Mouse (Mus musculus) forelimb bud, embryonic 11.5 days (tissue): ENCODE data around the gene Alkbh6.

Source experiments
- DNase-seq: peaks from one replicate; pipeline ENCODE4 v3.0.0-alpha.2; 2012; ENCODE audit warnings: low read depth, low spot score

Gene Alkbh6

DNA sequence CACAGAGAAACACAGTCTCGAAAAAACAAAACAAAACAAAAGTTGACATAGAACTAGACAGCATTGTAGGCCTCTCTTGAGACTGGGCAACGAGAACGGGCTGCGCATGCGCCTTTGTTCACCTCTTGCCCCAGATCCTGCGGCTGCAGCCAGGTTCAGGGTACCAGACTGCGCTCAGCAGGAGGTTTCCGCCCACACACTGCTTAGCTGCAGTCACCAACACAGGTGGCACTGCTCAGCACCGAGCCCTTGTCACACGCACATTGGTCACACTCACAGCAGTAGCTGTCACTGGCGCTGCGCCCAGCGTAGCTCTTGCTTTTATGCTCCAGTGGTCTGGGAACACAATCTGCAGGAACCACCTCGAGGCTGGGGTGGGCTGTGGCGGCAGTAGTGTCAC lies 18.6 kb downstream of the Alkbh6 start:
- no peak for DNase-seq

DNA sequence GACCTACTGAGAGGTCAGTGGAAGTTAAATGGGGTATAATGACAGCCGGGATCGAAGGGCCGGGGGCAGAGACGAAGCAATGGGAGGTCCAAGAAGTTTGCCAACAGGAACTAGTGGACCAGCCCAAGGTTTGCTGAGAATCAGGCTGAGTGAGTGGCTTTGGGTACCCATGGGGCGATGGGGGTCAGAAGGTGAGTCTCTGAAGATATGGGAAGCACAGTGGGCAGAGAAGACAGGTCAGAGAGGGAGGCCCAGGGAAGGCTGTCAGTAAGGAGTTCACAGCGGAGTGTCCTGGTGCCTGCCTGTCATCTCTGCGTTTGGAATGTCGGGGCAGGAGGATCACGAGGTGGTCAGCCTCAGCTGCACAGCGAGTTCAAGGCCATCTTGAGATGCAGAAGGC lies 19.9 kb downstream of the Alkbh6 start:
- no peak for DNase-seq

DNA sequence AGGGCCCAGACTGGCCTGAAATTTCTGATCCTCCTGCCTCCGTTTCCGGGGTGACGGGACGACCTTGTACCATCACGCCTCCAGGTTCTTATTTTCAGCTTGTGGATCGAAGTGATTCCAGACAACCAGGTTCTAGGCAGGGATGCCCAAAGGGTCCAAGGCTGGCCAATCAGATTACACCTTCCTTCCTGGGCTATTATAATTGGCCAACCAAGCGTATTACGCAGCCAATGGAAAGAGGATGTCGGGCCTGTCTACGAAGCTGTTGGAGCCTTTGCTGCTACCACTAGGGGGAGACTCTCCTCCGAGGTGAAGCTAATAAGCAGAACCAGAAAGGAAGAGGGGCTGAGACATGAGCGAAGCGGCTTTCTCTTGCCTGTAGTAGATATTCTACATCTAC lies 23.4 kb downstream of the Alkbh6 start:
- peak; percentile 93 for DNase-seq

DNA sequence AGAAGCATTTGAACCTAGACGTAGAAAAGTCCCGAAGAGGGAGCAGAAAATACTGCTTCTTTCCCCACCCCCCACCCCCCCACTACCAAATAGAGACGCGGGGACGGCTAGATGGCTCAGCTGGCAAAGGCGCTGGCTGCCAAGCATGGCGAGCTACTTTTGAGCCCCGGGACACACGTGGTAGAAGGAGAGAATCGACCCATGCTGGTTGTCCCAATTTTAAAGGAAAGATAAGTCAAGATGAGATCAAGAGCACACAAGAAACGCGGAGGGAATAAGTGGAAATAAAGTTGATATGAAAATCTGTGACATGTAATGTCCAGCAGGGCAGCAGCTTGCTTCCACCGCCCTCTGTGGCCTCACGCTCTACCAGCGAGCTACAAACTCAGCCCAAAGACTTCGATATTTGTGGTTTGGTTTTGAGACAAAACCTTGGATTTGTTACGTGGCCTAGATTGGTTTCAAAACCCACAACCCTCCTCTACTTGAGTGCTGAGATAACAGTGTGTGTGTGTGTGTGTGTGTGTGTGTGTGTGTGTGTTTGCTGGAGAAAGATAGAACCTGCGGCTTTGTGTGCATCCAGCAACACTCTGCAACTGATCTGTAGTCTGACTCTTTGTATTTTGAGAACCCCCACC lies 24.2 kb downstream of the Alkbh6 start:
- no peak for DNase-seq

DNA sequence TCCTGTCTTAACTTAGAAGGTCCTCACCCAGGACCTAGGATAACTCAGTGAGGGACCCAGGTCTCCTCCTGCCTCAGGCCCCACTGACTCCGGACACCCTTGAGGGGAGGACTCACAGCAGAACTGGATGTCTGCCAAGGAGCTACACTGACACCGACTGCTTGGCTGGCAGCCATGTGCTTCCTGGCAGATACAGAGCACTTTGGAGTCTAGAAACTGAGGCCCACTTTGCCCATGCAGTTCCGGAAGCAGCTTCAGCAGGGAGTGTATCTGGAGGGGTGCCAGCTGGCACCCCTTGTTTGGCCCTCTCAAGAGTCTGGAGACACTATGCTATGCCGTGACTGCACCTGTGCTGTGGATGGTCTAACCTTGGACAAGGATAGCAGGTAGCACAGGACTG lies 24.9 kb downstream of the Alkbh6 start:
- DNase-seq = no peak

DNA sequence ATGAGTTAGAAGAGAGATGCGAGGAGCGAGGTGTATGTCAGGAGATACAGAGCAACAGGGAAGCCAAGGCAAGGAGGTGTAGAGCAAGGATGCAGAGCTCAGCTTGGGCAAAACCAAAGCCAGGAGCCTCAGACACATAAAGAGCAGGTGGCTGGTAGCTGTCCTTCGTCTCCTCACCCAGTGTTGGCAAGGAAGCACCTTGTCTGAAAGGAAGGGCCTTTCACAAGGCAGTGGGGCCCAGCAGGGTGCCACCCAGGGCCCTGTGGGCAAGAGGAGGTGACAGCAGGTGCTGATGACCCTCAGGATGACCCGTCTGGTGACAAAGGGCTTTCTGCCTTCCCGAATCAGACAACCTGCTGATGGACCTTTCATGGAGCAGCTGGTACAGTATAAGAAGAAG lies 26.0 kb downstream of the Alkbh6 start:
- no peak for DNase-seq

DNA sequence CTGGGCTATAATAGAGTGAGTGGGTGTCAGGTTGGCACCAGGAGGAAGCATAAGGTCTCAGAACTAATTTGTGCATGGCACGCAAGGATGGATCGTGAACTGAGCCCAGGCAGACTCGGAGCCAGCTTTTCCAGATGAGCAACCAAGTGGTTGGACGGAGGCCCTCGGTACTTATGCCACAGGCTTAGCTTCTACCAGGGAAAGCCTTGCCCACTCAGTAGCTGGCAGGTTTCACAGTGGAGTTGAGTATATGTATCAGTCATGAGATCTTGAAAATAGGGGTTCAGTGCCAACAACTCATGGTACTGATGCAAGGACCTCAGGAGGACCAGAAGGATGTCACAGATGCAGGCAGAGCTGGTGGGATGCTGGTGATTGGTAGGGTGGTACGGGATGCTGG lies 27.2 kb downstream of the Alkbh6 start:
- no peak for DNase-seq

DNA sequence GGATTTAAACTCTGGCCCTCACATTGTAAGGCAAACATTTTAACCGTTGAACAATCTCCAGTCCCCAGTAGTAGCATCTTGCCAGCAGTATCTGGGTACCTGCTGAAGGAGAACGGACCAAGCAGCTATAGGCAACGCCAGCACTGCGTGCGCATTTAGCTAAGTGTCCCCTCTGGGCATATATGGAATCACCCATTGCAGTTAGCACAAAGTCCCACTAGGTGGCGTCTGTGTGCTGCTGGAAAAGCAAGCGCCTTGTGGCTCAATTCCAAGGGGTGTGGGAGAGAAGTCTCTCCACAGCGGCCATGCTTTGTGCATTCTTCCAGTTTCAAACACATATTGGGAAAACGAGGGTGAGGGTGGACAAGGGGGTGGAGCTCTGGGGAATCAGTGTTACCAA lies 27.9 kb downstream of the Alkbh6 start:
- peak; percentile 90 for DNase-seq

DNA sequence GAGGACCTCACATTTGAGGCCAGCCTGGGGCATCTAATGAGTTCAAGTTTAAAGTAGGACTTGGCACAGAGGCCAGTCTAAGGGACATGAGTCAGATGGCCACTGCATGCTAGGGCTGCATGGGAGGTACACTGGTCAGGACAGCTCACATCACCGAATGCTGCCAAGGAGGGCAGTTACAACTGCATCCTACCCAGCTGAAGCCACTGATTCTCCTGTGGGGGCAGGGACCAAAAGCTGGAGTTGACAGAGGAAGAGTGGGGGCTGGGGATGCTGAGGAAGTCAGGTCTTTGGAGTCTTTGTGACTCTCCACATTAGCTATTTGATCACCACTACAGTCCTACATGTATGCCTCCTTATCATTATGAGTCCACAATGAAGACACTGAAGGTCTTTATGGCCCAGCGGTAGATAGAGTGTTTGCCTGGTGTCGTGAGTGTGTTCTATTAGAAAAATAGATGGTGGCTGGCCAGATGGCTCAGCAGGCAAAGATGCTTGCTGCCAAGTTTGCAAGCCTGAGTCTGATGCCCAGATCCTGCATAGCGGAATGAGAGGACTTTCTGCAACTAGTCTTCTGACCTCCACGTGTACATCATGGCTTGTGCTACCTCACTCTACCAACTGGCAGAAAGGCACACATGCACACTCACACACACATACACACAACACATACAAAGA lies 31.1 kb downstream of the Alkbh6 start:
- DNase-seq = no peak

DNA sequence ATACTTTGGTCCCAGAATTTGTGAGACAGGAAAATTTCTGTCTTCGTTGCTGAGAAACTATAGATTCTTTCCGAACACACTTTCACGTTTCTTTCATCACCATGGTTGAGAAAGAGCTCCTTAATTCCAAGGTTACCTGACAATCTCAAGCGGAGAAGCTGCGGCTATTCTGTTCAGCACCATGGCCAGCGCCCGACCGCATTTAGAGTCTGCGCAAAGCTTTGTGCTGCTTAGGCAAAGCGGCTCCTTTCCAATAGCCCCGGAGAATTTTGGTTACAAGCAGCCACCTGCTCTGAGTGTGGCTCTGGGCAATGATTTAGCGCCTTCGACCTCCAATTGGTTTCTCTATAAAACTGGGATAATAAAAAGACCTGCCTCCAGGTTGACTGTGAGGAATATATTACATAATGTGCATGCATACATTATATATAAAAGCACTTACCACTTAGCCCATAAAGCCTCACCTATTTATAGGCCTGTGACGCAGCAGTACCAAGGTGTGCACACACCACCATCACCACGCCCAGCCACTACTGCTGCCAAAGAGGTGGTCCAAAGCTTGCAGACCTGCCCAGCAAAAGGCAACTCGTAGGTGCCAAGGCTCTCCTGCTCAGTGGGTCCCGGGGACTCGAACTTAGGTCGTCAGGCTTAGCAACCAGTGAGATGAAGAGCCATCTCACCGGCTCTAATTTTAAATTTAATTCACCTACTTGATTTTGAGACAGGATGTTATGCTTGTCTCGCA lies 38.3 kb downstream of the Alkbh6 start:
- DNase-seq = peak; percentile 81

DNA sequence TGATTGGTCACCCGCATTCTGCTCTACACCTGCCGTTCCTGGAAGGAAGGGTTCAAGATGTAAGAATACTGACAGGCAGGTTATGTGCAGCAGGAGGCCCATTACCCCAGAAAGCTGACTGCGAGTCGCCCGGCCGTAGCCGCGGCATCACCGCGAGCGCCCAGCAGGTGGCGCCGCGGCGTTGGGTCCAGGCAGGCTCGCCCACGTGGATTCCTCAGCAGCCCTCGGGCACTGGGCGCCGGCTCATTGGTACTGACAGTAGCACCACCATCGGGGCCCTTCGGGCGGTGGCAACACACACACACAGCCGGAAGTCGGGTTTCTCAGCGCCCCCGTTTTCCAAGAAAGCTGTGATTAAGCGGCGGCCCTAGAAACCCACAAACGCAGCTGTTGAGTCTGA lies 39.3 kb downstream of the Alkbh6 start:
- peak; percentile 71 for DNase-seq

DNA sequence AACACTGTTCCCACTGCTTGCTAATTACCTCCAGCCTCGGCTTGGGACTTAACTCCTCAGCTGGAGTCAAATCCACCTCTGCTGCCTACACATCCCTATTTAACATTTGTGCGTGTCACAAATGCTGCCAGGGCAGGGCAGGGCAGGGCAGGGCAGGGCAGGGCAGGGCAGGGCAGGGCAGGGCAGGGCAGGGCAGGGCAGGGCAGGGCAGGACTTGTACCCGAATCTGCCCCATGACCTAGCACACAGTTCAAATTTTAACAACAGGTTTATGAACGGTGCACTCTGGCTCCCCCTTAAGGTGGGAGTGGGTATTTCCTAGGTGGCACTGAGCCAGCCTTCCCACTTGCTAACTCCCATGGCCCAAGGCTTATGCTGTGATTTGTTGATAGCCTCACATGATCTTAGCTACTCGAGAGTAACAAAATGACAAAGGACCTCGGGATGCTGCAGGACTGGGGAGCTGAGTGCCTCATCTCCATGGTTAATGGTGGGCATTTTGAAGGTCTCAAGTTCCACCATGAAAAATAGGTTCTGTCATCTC lies 44.8 kb downstream of the Alkbh6 start:
- peak; percentile 73 for DNase-seq

DNA sequence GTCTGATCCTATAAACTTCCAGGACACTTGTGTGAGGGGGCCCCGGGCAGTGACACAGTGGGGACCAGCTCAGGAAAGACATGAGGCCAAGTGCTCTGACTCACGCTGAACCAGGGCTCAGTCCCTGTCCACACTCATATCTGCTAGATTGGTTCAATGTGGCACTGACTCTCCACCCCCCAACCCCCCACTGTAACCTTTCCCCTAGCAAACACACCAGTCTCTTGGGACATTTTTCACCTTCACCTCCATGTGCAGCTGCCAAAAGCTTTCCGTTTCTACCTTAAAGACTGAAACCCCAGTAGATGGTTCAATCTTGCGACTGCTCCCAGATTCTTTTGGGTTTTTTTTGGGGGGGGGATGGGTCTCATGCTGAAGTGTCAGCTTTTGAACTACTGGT lies 45.5 kb downstream of the Alkbh6 start:
- DNase-seq = no peak

DNA sequence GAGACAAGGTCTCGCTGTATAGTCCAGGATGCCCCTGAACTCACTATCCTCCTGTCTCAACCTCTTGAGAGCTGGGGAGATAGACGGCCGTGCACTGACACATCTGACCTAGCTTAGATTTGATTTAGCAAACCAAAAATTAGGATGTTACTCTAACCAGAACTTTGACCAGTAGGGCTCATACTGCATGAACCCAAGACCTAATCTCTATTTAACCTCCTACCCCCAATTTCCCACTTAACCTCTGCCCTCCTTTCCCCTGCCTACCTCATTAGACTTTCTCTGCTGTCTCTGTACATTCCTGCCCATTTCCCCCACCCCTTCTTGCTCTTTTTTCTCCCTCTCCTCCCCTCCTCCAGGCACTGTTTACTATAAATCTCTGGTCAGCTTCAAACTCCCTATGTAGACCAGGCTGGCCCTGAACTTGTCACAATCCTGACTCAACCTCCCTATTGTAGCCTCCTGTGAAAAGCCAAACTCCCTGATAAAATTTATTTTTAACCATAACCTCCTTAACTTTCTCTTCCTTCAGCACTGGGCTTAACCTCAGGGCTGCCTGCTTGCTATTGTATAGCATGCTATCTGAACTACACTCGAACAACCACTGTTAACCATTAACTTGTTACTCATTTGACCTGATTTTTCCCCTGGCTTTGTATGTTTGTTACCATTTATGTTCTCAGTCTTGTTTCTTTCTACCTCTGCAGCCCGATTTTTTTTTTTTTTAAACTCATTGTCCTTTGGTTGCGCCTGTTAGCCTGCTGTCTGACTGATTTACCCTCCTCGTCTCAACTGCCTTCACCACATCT lies 50.1 kb downstream of the Alkbh6 start:
- no peak for DNase-seq

DNA sequence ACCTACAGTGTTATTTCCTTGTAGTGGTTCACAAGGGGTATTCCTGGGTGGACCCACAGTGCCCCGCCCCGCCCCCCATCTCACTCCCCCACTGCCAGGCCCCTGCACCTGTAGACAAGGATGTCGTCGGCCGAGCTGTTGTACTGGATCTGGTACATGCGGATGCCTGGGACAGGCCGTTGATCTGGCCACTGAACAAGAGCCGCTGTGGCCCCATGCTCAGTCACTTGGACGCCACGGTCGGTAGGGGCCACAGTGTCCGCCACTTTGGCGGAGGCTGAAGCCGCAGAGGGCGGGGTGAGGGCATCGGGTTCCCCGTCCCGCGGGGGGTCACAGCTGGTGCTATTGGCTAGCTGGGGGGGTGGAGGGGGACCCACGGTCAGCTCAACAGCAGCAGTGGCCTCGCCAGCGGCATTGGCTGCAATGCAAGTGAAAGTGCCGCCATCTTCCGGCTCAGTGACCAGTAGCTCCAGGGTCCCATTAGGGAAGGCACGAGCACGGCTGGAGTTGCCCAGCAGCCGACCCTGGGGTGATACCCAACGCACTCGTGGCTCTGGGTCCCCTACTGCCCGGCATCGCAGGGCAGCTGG lies 50.9 kb downstream of the Alkbh6 start:
- no peak for DNase-seq

DNA sequence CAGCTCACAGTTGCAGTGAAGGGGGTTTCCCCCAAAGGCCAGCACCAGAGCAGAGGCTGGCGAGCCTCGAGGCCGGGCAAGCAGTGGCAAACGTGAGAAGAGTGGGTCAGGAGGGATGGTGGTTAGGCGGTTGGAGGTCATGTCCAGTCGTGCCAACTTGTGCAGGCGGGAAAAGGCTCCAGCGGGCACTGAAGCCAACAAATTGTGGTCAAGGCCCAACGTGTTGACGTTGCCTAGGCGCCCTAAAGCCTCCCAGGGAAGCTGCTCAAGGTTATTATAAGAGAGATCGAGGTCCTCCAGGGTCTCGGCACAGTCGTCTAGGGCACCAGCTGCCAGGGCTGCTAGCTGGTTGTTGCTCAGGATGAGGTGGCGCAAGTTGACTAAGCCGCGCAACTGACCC lies 51.5 kb downstream of the Alkbh6 start:
- no peak for DNase-seq

DNA sequence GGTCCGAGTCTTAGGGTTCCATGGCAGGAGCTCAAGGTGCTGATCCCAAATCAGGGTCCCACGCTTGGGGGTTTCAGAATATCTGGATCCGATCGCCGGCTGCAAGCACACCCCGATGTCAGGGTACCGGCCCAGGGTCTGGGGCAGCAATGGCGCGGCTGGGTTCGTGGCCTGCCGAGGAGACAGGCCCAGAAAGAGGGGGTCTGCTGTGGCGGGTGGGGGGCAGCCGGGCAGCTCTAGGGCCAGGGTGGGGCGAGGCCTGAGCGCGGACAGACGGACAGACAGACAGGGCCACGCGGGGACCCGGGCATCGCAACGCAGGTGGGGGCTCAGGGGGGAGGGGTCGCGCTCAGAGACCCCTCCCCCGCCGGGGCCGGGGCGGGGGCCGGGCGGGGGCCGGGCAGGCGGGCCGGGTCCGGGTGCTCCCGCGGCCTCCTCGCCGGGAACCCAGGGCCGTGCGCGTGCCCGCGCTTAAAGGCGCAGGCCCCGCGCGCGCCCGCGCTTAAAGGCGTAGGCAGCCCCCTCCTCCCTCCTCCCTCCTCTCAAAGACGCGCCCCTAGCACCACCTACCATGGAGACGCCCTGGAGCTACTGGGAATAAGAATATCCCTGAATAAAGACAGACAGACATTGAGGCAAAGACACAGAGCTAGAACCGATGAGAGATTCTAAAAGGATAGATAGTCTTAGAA lies 54.3 kb downstream of the Alkbh6 start, which contains the start of gene Lrfn3:
TSS of gene Lrfn3 (minus strand) at position 121 of the 692 bp plus-strand sequence.
- peak; percentile 73 for DNase-seq

DNA sequence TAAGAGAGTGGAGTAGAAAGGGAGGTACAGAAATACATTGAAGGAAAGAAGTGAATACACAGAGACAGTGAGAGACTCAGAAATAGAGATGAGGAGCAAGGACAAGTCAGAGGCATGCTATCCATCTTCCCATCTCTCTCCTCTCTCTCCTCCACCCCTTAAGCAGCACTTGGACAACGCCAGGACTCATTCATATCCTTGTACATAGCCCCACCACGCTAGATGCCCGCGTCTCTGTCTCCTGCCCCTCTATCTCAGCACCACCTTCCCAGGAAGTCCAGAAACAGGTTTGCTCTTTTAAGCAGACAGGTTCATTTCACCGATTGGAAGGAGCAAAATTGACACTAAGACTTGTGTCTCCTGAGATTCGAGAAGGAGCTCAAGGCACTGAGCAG lies 54.8 kb downstream of the Alkbh6 start:
- DNase-seq = no peak
